In the genomic region with DNA sequence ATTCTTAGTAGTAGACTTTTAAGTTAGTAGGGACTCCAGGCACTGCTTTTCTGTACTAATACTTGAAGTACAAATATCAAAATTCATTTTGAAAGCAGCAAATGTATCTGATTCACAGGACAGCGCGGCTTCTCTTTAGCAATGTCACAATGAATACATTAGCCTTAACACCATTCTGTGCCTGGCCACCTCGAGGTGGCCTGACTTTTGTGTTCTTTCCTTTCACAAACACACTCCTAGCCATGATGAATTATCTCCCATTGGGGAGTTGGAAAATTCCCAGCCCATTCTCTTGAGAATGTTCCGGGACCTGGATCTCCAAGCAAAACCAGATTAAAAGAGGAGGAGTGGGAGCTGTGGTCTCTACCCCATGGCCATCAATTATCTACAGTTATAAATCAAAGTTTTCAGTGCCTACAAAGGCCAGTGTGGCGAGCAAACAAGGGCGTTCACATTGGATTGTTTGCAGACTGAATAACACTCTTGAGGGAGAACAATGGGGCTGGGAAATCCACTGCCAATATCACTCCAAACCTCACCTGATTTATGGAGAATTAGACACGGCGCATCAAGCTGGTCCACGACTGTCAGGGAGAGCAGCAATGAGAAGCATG, we compare ENCODE assay signal across 26 mouse cellular contexts.
A peak's percentile ranks its signal among the peaks of the same experiment; 100 is the strongest.
DNase-seq lines count a peak whose midpoint lies in the region; ATAC-seq and TF ChIP-seq lines count a peak whose summit lies in the region.
"Had no signal": no experiment of that assay in that cellular context is flagged by ENCODE, and none has a peak within 500 bp of the region (broad histone marks: within the 10 kb centered on the region; RNA-seq: fewer than 3 reads in every experiment).

No protein-coding gene starts in this region.

- H3K27ac ChIP-seq in hindbrain, embryonic 12.5 days: no peak overlapping the region
- no peak overlapping the region for H3K27ac ChIP-seq in hindbrain, postnatal 0 days
- H3K27ac ChIP-seq: embryonic facial prominence, embryonic 15.5 days; hindbrain, embryonic 15.5 days; macrophage; midbrain, embryonic 10.5 days had no signal

- H3K4me3 ChIP-seq in hindbrain, embryonic 12.5 days: no peak overlapping the region
- H3K4me3 ChIP-seq in hindbrain, postnatal 0 days (ENCODE audit: low read length): no peak overlapping the region
- H3K4me3 ChIP-seq: embryonic facial prominence, embryonic 15.5 days; heart, embryonic 12.5 days; hindbrain, embryonic 15.5 days; midbrain, embryonic 10.5 days had no signal

- no peaks in the 10 kb centered on the region for H3K27me3 ChIP-seq in hindbrain, embryonic 12.5 days
- H3K27me3 ChIP-seq in hindbrain, postnatal 0 days (ENCODE audit: insufficient read depth, low read length): no peaks in the 10 kb centered on the region
- H3K27me3 ChIP-seq: embryonic facial prominence, embryonic 15.5 days; heart, embryonic 12.5 days; hindbrain, embryonic 15.5 days had no signal

- peaks cover 20% of the 10 kb centered on the region for H3K4me1 ChIP-seq in hindbrain, embryonic 12.5 days
- H3K4me1 ChIP-seq in hindbrain, postnatal 0 days (ENCODE audit: insufficient read depth, low read length): peaks cover 9% of the 10 kb centered on the region
- H3K4me1 ChIP-seq: heart, embryonic 12.5 days had no signal

- H3K36me3 ChIP-seq in hindbrain, embryonic 12.5 days: no peaks in the 10 kb centered on the region
- no peaks in the 10 kb centered on the region for H3K36me3 ChIP-seq in hindbrain, postnatal 0 days (ENCODE audit: insufficient read depth, low read length)
- H3K36me3 ChIP-seq: embryonic facial prominence, embryonic 15.5 days; heart, embryonic 12.5 days; hindbrain, embryonic 15.5 days; midbrain, embryonic 10.5 days had no signal

- TF ChIP-seq CTCF in hindbrain, postnatal 0 days (IDR thresholded peaks at IDR 0.05; ENCODE audit: low read depth): no peak

- no peak overlapping the region for H3K9ac ChIP-seq in hindbrain, embryonic 12.5 days
- no peak overlapping the region for H3K9ac ChIP-seq in hindbrain, postnatal 0 days (replicated peaks; ENCODE audit: low read length)
- H3K9ac ChIP-seq: embryonic facial prominence, embryonic 15.5 days; heart, embryonic 12.5 days; hindbrain, embryonic 15.5 days had no signal

- peak; percentile 64 for ATAC-seq in hindbrain, embryonic 12.5 days (ENCODE audit: low FRiP score)
- no peak for ATAC-seq in hindbrain, postnatal 0 days
- ATAC-seq: CD4-positive, CD25-positive, alpha-beta regulatory T cell, adult 4 months; forebrain, embryonic 16.5 days; intestine, embryonic 16.5 days had no signal

- 41% methylated on average over 9 of the region's 9 CpGs for WGBS in hindbrain, embryonic 12.5 days
- WGBS in hindbrain, postnatal 0 days: 55% methylated on average over 9 of the region's 9 CpGs

- H3K4me2 ChIP-seq in hindbrain, embryonic 12.5 days (replicated peaks): no peak overlapping the region
- H3K4me2 ChIP-seq in hindbrain, postnatal 0 days (ENCODE audit: low read depth, low read length): no peak overlapping the region
- H3K4me2 ChIP-seq: embryonic facial prominence, embryonic 15.5 days; heart, embryonic 12.5 days; hindbrain, embryonic 15.5 days had no signal

- no peaks in the 10 kb centered on the region for H3K9me3 ChIP-seq in hindbrain, embryonic 12.5 days (replicated peaks)
- no peaks in the 10 kb centered on the region for H3K9me3 ChIP-seq in hindbrain, postnatal 0 days (ENCODE audit: low read length)
- H3K9me3 ChIP-seq: embryonic facial prominence, embryonic 15.5 days; heart, embryonic 12.5 days; hindbrain, embryonic 15.5 days; midbrain, embryonic 10.5 days had no signal

- no peak for DNase-seq in hindbrain, postnatal 0 days (ENCODE audit: low spot score)
- DNase-seq in ovary, adult 18-20 months (ENCODE audit: low spot score): peak; percentile 2
- no peak for DNase-seq in ovary, postnatal 14 days (ENCODE audit: low spot score)
- peak; percentile 84 for DNase-seq in mesoderm, embryonic 11.5 days (ENCODE audit: low read depth, low spot score)
- no peak for DNase-seq in adrenal gland, adult 8-10 months
- no peak for DNase-seq in gastrocnemius, adult 8-10 months (ENCODE audit: low spot score in 2 of 2)
- DNase-seq: adrenal gland, postnatal 25 days; cerebellum, adult 9-11 months; gastrocnemius, postnatal 25 days; heart, adult 18-20 months; heart, postnatal 10 days; kidney, postnatal 36 days; layer of hippocampus, postnatal 36 days; retina, postnatal 1 day; right cerebral cortex, postnatal 25 days; spleen, adult 18-20 months; thymus, postnatal 14 days had no signal

Comparison
In these comparisons a context has a peak if more than half of its experiments do, and no peak if none do; other contexts are left out.
1. DNase-seq: peak in ovary, adult 18-20 months (single experiment) and mesoderm, embryonic 11.5 days (single experiment); none in hindbrain, postnatal 0 days (single experiment), ovary, postnatal 14 days (single experiment), adrenal gland, adult 8-10 months (single experiment) and gastrocnemius, adult 8-10 months (0 of 2).